Mouse (Mus musculus) liver, embryonic 11.5 days (tissue): ENCODE data around the gene Rere. TPM values are rescaled to one million over a fixed set of nuclear protein-coding genes. Genes with fewer than 3 reads are reported as not detected.

Experiments used
- ATAC-seq: fragments of 200-750 bp; cut with Nextera tagmentation; replicated peaks from 2 replicates; pipeline ENCODE4 v1.8.0; 2017; ENCODE audit warnings: moderate number of reproducible peaks, mild to moderate bottlenecking, moderate TSS enrichment, moderate library complexity; ENCODE audit not compliant: low FRiP score
- DNase-seq: peaks from one replicate; pipeline ENCODE4 v3.0.0-alpha.2; 2017; ENCODE audit warnings: low spot score
- H3K27ac ChIP-seq: fragments of 300-500 bp; sonication (generic); 2 replicates; pipeline ENCODE4 v1.5.1; 2014; ENCODE audit warnings: mild to moderate bottlenecking, low read depth, low read length, control low read depth
- H3K27me3 ChIP-seq: fragments of 300-500 bp; sonication (generic); replicated peaks from 2 replicates; pipeline ENCODE4 v1.6.1; 2014; ENCODE audit warnings: low read length, mixed read lengths; ENCODE audit not compliant: control insufficient read depth, insufficient read depth
- H3K36me3 ChIP-seq: fragments of 300-500 bp; sonication (generic); 2 replicates; pipeline ENCODE4 v1.6.1; 2014; ENCODE audit warnings: mild to moderate bottlenecking, low read length, moderate library complexity, mixed read lengths; ENCODE audit not compliant: control insufficient read depth, insufficient read depth
- H3K4me1 ChIP-seq: fragments of 300-500 bp; sonication (generic); replicated peaks from 2 replicates; pipeline ENCODE4 v1.6.1; 2014; ENCODE audit warnings: low read length, mixed read lengths; ENCODE audit not compliant: control insufficient read depth, insufficient read depth
- H3K4me2 ChIP-seq: fragments of 300-500 bp; sonication (generic); 2 replicates; pipeline ENCODE4 v1.6.1; 2014; ENCODE audit warnings: mild to moderate bottlenecking, control low read depth, moderate library complexity
- H3K4me3 ChIP-seq: fragments of 300-500 bp; sonication (generic); 2 replicates; pipeline ENCODE4 v1.5.1; 2014; ENCODE audit warnings: low read depth, low read length, control low read depth
- H3K9ac ChIP-seq: fragments of 300-500 bp; sonication (generic); 2 replicates; pipeline ENCODE4 v1.6.1; 2014; ENCODE audit warnings: low read depth, low read length, control low read depth
- H3K9me3 ChIP-seq: fragments of 300-500 bp; sonication (generic); 2 replicates; pipeline ENCODE4 v1.6.1; 2016; ENCODE audit warnings: low read length, inconsistent platforms, mixed read lengths; ENCODE audit not compliant: control insufficient read depth
- WGBS: fragments of 180-500 bp; shearing (Covaris S2); extraction: QIAGEN DNeasy Blood & Tissue Kit; methylation state at CpG from one replicate; pipeline ENCODE4 v1.1.7; 2014; 5-methylcytosine and 5-hydroxymethylcytosine counted together
- polyA plus RNA-seq: library from polyadenylated mRNA; unstranded; fragments of >200 nt; fragmentation: Nextera tagmentation; extraction: Ambion mirVana; gene quantifications from 2 replicates; pipeline ENCODE4 v1.2.1, GENCODE M21; 2014

Rere gene
- polyA plus RNA-seq, 1 experiment from 2014 or later: 23.3 TPM

DNA sequence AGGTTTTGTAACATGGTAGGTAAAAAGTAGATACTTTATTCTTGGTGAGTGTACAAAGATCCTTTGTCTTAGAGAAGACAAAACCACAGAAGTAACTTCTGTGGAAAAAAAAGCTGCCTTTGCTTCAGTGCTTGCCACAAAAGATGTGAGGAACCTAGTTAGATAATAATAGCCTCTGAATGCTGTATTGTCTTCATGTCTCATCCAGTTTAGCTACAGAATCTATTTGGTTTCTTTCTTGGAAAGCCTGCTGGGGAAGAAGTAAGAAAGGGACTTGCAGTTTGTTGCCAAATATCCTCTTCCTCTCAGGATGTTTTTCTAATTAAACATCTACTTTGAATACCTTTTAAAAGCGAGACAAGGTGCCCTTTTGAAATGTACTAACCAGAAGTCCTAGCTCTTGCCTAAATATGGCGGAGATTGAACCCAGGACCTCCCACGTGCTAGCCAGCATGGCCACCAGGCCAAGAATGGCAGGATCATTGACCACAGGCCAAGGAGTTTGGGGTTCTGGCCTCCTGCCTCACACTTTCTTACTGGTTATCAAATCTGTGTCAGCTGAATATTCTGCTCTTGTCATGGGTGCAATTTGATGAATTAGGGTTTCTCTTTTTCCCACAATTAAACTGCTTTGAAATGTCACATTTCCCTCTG lies 42.9 kb upstream of the Rere start:
- Histone ChIP-seq H3K9ac (peak overlapping the region; percentile 90), H3K4me3 (peak overlapping the region; percentile 71), H3K9me3 (no peaks in the 10 kb centered on the region), H3K27ac (peak overlapping the region; percentile 82), H3K27me3 (no peaks in the 10 kb centered on the region), H3K4me2 (peak overlapping the region; percentile 93), H3K36me3 (peaks cover 38% of the 10 kb centered on the region), H3K4me1 (peaks cover 48% of the 10 kb centered on the region)
- no peak for ATAC-seq
- 4% methylated on average over 3 of the region's 3 CpGs for WGBS
- DNase-seq: no peak

DNA sequence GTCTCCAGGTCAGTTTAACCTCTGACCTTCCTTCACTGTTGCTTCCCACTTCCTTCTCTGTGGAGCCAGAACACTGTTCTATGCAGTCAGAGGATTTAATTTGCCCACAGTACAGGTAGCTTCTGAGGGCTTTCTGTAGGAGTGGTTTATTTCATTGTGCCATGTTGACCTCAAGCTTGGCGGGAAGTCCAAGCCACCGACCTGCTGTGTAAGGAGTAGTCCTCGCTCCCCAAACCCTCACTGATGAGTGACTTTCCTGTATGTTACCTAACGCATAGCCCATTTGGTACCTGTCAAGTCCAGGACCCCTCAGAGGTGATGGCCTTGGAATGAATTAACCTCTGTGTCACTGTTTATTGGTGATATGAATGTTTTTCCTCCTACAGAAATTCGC lies 42.4 kb upstream of the Rere start:
- Histone ChIP-seq H3K27me3 (no peaks in the 10 kb centered on the region), H3K4me1 (peaks cover 48% of the 10 kb centered on the region), H3K9me3 (no peaks in the 10 kb centered on the region), H3K4me2 (peak overlapping the region; percentile 93), H3K36me3 (peaks cover 39% of the 10 kb centered on the region), H3K27ac (peak overlapping the region; percentile 82), H3K9ac (peak overlapping the region; percentile 90), H3K4me3 (peak overlapping the region; percentile 71)
- ATAC-seq (no peak), DNase-seq (no peak)
- WGBS: 22% methylated on average over 5 of the region's 5 CpGs

DNA sequence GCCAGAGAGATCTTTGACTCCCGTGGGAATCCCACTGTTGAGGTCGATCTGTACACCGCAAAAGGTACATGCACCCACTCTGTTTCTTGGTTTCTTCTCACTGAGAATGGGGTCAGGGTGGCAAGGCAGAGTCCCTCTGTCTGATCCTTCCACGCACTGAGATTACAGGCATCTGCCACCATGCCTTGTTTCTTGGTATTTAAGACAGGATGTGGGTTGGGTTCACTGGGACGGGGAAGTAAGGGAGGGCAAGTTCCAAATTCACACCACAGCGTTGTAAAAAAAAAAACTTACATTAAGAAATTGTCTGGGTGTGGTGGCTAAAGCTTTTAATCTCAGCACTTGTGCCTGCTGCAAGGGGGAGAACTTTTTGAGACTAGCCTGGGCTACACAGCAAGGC lies 41.9 kb upstream of the Rere start:
- no peak for ATAC-seq
- H3K27ac ChIP-seq: peak overlapping the region; percentile 82; the same call in 1 of the 2 replicates
- peak overlapping the region; percentile 71 for H3K4me3 ChIP-seq
- no peaks in the 10 kb centered on the region for H3K9me3 ChIP-seq
- H3K27me3 ChIP-seq: no peaks in the 10 kb centered on the region
- no peak for DNase-seq
- peaks cover 46% of the 10 kb centered on the region for H3K4me1 ChIP-seq
- WGBS: 22% methylated on average over 6 of the region's 6 CpGs
- H3K4me2 ChIP-seq: peak overlapping the region; percentile 93
- H3K9ac ChIP-seq: peak overlapping the region; percentile 90
- peaks cover 42% of the 10 kb centered on the region for H3K36me3 ChIP-seq

DNA sequence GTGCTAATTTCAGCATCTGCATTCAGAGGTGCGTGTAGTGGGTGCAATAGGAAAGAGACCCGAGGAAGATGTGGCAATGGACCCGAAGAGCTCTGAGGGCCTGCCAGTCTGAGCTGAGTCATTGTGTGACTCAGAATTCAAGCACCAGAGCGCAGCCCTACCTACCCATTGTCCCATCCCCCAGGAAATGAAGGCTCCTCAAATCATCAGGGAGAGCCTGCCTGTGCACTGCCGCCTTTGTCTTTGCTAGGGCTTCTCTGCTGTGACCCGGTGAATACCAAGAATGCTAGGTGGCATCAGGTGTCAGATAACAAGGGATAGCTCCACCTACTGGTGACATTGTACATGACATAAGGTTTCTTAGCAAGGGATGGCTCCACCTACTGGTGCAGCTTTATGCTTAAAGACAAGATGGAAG lies 41.5 kb upstream of the Rere start:
- no peak overlapping the region; the same call in 1 of the 2 replicates for H3K27ac ChIP-seq
- H3K9me3 ChIP-seq: no peaks in the 10 kb centered on the region
- peak; percentile 75 for DNase-seq
- peaks cover 46% of the 10 kb centered on the region for H3K36me3 ChIP-seq
- H3K9ac ChIP-seq: peak overlapping the region; percentile 90; the same call in 1 of the 2 replicates
- ATAC-seq: peak; percentile 10
- peak overlapping the region; percentile 71 for H3K4me3 ChIP-seq
- WGBS: 13% methylated on average over 6 of the region's 6 CpGs
- no peaks in the 10 kb centered on the region for H3K27me3 ChIP-seq
- peak overlapping the region; percentile 93 for H3K4me2 ChIP-seq
- H3K4me1 ChIP-seq: peaks cover 42% of the 10 kb centered on the region

DNA sequence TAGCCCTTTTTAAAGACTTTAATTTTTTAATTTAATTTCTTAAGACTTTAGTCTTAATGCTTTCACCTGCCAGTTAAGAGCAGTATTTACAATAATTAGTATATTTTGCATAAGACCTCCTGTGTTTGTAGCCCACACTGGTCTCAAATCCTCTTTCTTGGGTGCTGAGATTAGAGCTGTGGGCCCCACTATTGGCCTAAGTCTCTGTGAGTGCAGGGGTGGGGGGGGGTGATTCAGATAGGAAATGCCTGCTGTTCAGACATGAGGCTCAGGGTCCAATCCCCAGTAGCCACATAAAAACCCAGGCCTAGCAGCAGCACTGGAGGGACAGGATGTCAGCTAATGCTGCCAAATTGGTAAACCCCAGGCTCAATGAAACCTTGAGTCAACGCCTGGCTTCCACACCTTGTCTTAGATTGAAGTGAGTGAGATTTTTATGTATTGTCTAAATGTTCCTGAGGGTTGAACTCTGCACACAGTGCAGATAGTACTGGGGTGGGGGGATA lies 41.0 kb upstream of the Rere start:
- Histone ChIP-seq H3K27ac (no peak overlapping the region), H3K4me2 (peak overlapping the region; percentile 93), H3K4me3 (peak overlapping the region; percentile 71; the same call in 1 of the 2 replicates), H3K9ac (no peak overlapping the region), H3K9me3 (no peaks in the 10 kb centered on the region), H3K27me3 (no peaks in the 10 kb centered on the region), H3K4me1 (peaks cover 37% of the 10 kb centered on the region), H3K36me3 (peaks cover 47% of the 10 kb centered on the region)
- WGBS: 63% methylated on average over 1 of the region's 1 CpGs
- ATAC-seq: no peak
- no peak for DNase-seq

DNA sequence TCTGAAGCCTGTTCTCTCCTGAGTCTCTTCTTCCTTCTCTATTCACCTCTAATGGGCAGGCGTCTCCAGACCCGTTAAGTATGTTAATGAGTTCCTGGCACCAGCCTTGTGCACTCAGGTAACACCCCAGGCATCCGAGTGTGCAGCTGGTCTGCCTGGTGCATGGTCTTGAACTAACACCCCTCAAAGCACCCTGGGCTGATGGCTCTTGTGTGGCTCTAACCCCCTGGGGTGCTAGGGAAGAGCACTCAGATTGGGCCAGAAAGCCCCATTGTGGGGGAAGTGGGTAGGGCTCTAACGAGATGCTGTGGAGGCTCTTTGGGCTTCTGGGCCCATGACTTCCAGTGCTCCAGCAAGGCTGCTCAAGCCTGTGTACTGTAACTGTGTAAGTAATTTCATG lies 39.7 kb upstream of the Rere start:
- H3K36me3 ChIP-seq: peaks cover 58% of the 10 kb centered on the region
- no peak for DNase-seq
- H3K9ac ChIP-seq: peak overlapping the region; percentile 44
- no peaks in the 10 kb centered on the region for H3K27me3 ChIP-seq
- no peak overlapping the region; the same call in 1 of the 2 replicates for H3K4me2 ChIP-seq
- no peak for ATAC-seq
- H3K4me1 ChIP-seq: peaks cover 36% of the 10 kb centered on the region
- H3K9me3 ChIP-seq: no peaks in the 10 kb centered on the region
- H3K4me3 ChIP-seq: no peak overlapping the region
- 74% methylated on average over 4 of the region's 4 CpGs for WGBS
- no peak overlapping the region for H3K27ac ChIP-seq

DNA sequence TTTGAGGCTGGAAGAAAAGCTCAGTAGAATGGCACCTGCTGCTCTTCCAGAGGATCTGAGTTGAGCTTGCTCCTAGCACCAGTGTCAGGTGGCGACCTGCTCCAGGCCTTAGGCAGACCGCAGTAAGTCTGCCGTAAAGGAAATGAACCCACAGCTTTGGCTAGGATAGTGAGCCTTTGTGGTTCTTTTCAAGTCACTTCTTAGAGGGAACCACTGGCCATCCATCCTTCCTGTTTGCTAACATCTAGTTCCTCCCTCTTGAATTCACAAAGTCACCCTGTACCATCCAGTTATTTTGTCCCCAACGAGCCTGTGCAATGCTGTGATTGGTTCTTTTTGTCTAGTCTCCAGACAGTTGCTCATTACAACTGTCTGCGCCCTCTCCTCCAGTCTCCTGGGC lies 38.7 kb upstream of the Rere start:
- no peak overlapping the region for H3K4me3 ChIP-seq
- DNase-seq (no peak), ATAC-seq (no peak)
- H3K9me3 ChIP-seq: no peaks in the 10 kb centered on the region
- H3K4me2 ChIP-seq: no peak overlapping the region
- 69% methylated on average over 5 of the region's 5 CpGs for WGBS
- no peaks in the 10 kb centered on the region for H3K27me3 ChIP-seq
- no peak overlapping the region for H3K9ac ChIP-seq
- no peak overlapping the region for H3K27ac ChIP-seq
- peaks cover 36% of the 10 kb centered on the region for H3K4me1 ChIP-seq
- H3K36me3 ChIP-seq: peaks cover 68% of the 10 kb centered on the region

DNA sequence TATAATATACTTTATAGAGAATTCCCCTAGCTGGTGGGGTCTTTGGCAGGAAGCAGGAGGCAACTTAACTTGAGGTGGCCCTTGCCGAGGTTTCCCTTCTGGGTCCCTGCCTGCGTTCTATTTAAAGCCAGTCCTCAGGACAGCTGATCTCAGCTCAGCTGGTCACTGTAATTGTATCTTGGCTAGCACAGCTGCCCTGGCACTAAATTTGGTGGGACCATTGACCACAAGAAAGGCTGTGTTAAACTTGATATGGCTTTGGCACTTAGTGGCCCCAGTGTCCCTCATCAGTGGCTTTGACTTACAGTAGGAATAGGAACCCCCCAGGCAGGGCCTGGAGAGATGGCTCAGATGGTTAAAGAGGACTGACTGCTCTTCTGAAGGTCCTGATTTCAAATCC lies 35.6 kb upstream of the Rere start:
- Histone ChIP-seq H3K9me3 (no peaks in the 10 kb centered on the region), H3K4me1 (peaks cover 15% of the 10 kb centered on the region; the same call in 1 of the 2 replicates), H3K27me3 (no peaks in the 10 kb centered on the region), H3K4me2 (no peak overlapping the region), H3K4me3 (no peak overlapping the region), H3K36me3 (peaks cover 77% of the 10 kb centered on the region), H3K27ac (no peak overlapping the region; the same call in 1 of the 2 replicates), H3K9ac (no peak overlapping the region)
- ATAC-seq (no peak), DNase-seq (no peak)
- 63% methylated on average over 2 of the region's 2 CpGs for WGBS

DNA sequence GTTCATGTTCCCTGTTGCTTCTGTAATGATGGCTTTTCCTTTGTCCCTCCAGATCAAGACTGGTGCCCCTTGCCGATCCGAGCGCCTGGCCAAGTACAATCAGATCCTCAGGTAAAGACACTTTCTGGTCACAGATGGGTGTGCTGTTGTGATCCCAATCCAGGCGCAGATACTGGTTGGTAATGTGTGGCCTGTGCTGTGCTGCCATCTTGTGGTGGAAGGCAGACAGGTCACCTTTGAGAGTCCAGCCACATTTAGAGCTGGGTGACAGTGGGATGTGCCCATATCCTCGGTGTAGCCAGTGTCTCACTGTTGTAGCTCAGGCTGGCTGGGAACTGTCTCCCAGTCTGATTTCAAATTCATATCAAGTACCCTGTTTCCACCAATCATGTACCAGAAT lies 33.4 kb upstream of the Rere start:
- Histone ChIP-seq H3K9ac (no peak overlapping the region), H3K36me3 (peaks cover 64% of the 10 kb centered on the region), H3K27me3 (no peaks in the 10 kb centered on the region), H3K9me3 (no peaks in the 10 kb centered on the region), H3K4me1 (no peaks in the 10 kb centered on the region), H3K4me2 (no peak overlapping the region), H3K27ac (no peak overlapping the region), H3K4me3 (no peak overlapping the region)
- 73% methylated on average over 5 of the region's 5 CpGs for WGBS
- DNase-seq (no peak), ATAC-seq (peak; percentile 32; the same call in 1 of the 2 replicates)
